ENCODE assay signal across 9 mouse cellular contexts in the genomic region with DNA sequence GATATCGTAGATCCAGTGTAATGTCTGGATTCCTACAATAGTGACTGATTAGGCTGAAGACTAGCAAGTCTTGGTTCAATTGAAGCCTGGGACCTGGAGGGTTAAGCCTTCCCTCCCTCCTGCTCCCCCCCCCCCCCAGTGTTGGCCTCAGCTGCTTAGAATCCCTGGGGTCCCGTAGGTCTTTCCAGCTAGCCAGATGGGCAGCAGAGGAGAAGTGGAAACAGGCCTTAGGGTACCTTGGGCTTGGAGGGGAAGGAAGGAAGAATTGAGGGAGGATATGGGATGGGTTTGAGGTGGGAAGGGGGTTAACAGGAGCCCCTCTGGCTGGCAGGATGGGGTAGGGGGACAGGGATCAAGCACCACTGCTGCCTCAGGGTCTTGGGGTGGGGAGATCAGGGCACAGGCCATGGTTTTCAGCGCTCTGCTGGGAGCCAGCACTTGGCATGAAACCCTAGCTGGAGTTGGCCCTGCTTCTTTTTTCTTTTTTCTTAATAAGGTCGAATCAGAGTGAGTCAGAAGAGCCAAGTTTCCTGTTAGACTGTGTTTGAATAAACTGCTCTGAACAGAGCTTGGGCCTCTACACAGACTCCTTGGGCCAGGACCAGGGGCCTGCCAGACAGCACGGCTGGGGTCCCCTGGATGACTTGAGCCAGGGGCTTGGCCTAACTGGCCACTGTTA. TPM values are rescaled to one million over a fixed set of nuclear protein-coding genes. Genes with fewer than 3 reads are reported as not detected.
DNase-seq lines count a peak whose midpoint lies in the region; ATAC-seq and TF ChIP-seq lines count a peak whose summit lies in the region.
"Had no signal": no experiment of that assay in that cellular context is flagged by ENCODE, and none has a peak within 500 bp of the region (broad histone marks: within the 10 kb centered on the region; RNA-seq: fewer than 3 reads in every experiment).

No protein-coding gene starts in this region.

- peak overlapping the region; percentile 87 for H3K27ac ChIP-seq in limb, embryonic 14.5 days (replicated peaks; ENCODE audit: low read depth, low read length)

- H3K27me3 ChIP-seq in limb, embryonic 14.5 days (ENCODE audit: control insufficient read depth, insufficient read depth, low read length) = no peaks in the 10 kb centered on the region

- WGBS in limb, embryonic 14.5 days = 21% methylated on average over 5 of the region's 5 CpGs

- peak; percentile 52 for DNase-seq in gastrocnemius, adult 18-20 months (ENCODE audit: low spot score)
- DNase-seq in gastrocnemius, postnatal 36 days = no peak
- peak; percentile 48 to 53 for DNase-seq in adrenal gland, postnatal 36 days
- peak; percentile 62 for DNase-seq in heart, adult 9 months (ENCODE audit: low spot score in 2 of 2)
- peak; percentile 84 for DNase-seq in limb, embryonic 14.5 days (ENCODE audit: low spot score)
- no peak for DNase-seq in ovary, postnatal 14 days (ENCODE audit: low spot score)
- DNase-seq in frontal cortex, postnatal 14 days (ENCODE audit: low spot score in 2 of 2) = no peak

- H3K4me1 ChIP-seq in limb, embryonic 14.5 days (ENCODE audit: control insufficient read depth, insufficient read depth, low read length) = peaks cover 65% of the 10 kb centered on the region

- peak overlapping the region; percentile 33; the same call in 1 of the 2 replicates for H3K4me2 ChIP-seq in limb, embryonic 14.5 days (replicated peaks; ENCODE audit: low read depth, low read length, severe bottlenecking)

- intact Hi-C loops in gastrocnemius, postnatal 36 days (cut with DNase I) = no loop called here

- no peaks in the 10 kb centered on the region for H3K9me3 ChIP-seq in limb, embryonic 14.5 days (ENCODE audit: control insufficient read depth, low read length)

- no peak overlapping the region for H3K4me3 ChIP-seq in limb, embryonic 14.5 days (replicated peaks; ENCODE audit: low read length)
- H3K4me3 ChIP-seq: erythroblast, embryonic 14.5 days had no signal

- H3K36me3 ChIP-seq in limb, embryonic 14.5 days (ENCODE audit: control insufficient read depth, insufficient read depth, low read length) = no peaks in the 10 kb centered on the region

- TF ChIP-seq POLR2A in limb, embryonic 14.5 days (IDR thresholded peaks at IDR 0.05; ENCODE audit: borderline replicate concordance, extremely low read depth, insufficient read depth, insufficient read length) = no peak

- no peak overlapping the region for H3K9ac ChIP-seq in limb, embryonic 14.5 days (ENCODE audit: low read depth, low read length, severe bottlenecking)

- ATAC-seq in limb, embryonic 14.5 days (ENCODE audit: low FRiP score, low read depth) = peak; percentile 38
- no peak for ATAC-seq in megakaryocyte progenitor cell, adult 5-6 weeks (replicated peaks; ENCODE audit: poor library complexity)

RNA-seq across cellular contexts. Expression of a gene that starts 1.8 kb away (rescaled TPM):
- 10 to 100 TPM; 12.3 to 14.1 TPM for total RNA-seq in gastrocnemius, adult 18-20 months (2021)
- total RNA-seq in gastrocnemius, postnatal 36 days (2021) = 10 to 100 TPM; 13.9 to 14.3 TPM
- 10 to 100 TPM; 22.9 to 33.9 TPM for total RNA-seq in adrenal gland, postnatal 36 days (2021)
- 86.6 and 125 TPM in 2 replicates for polyA plus RNA-seq in limb, embryonic 14.5 days (2012; rRNA removed)
- polyA plus RNA-seq in limb, embryonic 14.5 days (2014; fragmentation: Nextera tagmentation; extraction: Ambion mirVana) = 80.7 and 88.4 TPM in 2 replicates
- total RNA-seq in megakaryocyte progenitor cell, adult 5-6 weeks (2015) = not detected in 2 replicates
- not detected in 2 replicates for total RNA-seq in megakaryocyte progenitor cell, adult 5-6 weeks (2017)

RNA-seq across cellular contexts. Expression of a gene that starts 55.4 kb away (rescaled TPM):
- not detected for total RNA-seq in gastrocnemius, adult 18-20 months (2021)
- not detected for total RNA-seq in gastrocnemius, postnatal 36 days (2021)
- total RNA-seq in adrenal gland, postnatal 36 days (2021) = not detected
- 0.05 TPM in 1 of 2 replicates, not detected in the other for polyA plus RNA-seq in limb, embryonic 14.5 days (2012; rRNA removed)
- not detected in 2 replicates for polyA plus RNA-seq in limb, embryonic 14.5 days (2014; fragmentation: Nextera tagmentation; extraction: Ambion mirVana)
- not detected in 2 replicates for total RNA-seq in megakaryocyte progenitor cell, adult 5-6 weeks (2015)
- not detected in 2 replicates for total RNA-seq in megakaryocyte progenitor cell, adult 5-6 weeks (2017)
- polyA plus RNA-seq: erythroblast, embryonic 14.5 days had no signal

Comparison
In these comparisons a context has a peak if more than half of its experiments do, and no peak if none do; other contexts are left out.
1. DNase-seq: peak in gastrocnemius, adult 18-20 months (single experiment), adrenal gland, postnatal 36 days (2 of 2), heart, adult 9 months (2 of 2) and limb, embryonic 14.5 days (single experiment); none in gastrocnemius, postnatal 36 days (0 of 2), ovary, postnatal 14 days (single experiment) and frontal cortex, postnatal 14 days (0 of 2).
2. RNA of a gene that starts 1.8 kb away (total RNA-seq): 22.9 to 33.9 TPM in adrenal gland, postnatal 36 days, 13.9 to 14.3 TPM in gastrocnemius, postnatal 36 days and 12.3 to 14.1 TPM in gastrocnemius, adult 18-20 months; not detected in megakaryocyte progenitor cell, adult 5-6 weeks; every median in the first group is over 10 times any median in the second.